Mouse (Mus musculus) testis, adult 2 months (tissue): ENCODE measurements around the gene Lacc1.

Experiments used
- CTCF ChIP-seq: fragments of 200-500 bp; IDR thresholded peaks from 2 replicates; pipeline ENCODE4 v1.5.1; 2012; ENCODE audit warnings: low read depth, mild to moderate bottlenecking, inconsistent platforms, low read length, moderate library complexity; ENCODE audit not compliant: control insufficient read depth, insufficient read depth, insufficient replicate concordance
- POLR2A ChIP-seq: fragments of 200-500 bp; IDR thresholded peaks from 2 replicates; pipeline ENCODE4 v1.6.1; 2012; ENCODE audit warnings: low read depth, mild to moderate bottlenecking, inconsistent platforms, low read length, moderate library complexity; ENCODE audit not compliant: control insufficient read depth

DNA sequence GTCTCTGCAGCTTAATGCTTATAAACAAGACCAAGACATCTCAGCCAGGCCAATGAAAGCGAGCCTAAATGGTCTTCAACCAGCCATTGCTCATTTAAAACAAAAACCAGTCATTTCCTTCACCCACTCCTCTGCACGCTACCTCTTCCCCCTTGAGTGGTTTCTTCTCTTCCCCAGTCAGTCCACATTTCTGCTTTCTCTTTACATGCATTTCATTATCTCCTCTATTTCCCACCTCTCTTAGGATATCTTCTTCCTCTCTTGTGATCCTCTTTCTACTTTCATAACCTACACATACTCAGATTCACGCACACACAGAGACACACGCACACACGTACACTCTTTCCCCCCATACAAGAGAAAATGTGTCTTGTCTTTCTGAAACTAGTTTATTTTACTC, 44.5 kb upstream of the Lacc1 start:
- TF ChIP-seq CTCF = no peak
- TF ChIP-seq POLR2A = no peak
